Mouse (Mus musculus): ENCODE measurements at regions not wholly inside any gene's neighbourhood (a gene's known extent, or its start where the extent isn't known, plus 50 kb on each side); places are given as distances from the start of the nearest gene placed in this dataset.

GRCm38 (mm10) chr12:118650483-118651160 lies 195.5 kb upstream of the Sp8 start:
- no peak for ATAC-seq

DNA sequence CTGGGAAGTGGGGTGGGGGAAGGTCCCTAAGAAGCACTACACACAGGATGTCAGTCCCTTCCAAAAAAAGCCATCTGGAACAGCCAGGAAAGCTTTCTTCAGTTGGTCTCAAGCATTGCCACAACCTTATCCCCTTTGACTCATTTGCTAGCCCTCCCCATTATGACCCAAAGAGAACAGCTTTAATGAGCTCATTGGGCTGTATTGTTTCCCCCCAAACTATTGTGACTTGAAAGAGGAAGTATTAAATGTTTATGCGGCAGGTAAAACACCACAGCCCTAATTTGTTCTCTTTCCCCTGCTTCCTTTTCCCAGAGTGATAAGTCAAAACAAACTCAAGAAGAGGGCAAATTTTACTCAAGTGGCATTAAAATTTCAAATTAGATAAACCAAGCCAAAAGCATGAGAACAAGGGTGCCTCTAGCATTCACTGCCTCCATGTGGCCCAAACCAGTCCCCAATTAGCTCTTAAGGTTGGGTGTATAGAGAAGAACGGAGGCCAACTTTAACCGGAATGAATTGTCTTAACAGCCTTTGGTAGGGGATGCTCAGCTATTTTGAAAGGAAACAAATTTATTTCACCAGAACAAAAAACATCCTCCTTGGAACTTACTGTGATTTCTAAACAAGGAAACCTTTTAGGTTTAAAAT lies 196.7 kb upstream of the Sp8 start:
- ATAC-seq: no peak

GRCm38 (mm10) chr12:118648673-118649072 lies 197.5 kb upstream of the Sp8 start:
- ATAC-seq: no peak

DNA sequence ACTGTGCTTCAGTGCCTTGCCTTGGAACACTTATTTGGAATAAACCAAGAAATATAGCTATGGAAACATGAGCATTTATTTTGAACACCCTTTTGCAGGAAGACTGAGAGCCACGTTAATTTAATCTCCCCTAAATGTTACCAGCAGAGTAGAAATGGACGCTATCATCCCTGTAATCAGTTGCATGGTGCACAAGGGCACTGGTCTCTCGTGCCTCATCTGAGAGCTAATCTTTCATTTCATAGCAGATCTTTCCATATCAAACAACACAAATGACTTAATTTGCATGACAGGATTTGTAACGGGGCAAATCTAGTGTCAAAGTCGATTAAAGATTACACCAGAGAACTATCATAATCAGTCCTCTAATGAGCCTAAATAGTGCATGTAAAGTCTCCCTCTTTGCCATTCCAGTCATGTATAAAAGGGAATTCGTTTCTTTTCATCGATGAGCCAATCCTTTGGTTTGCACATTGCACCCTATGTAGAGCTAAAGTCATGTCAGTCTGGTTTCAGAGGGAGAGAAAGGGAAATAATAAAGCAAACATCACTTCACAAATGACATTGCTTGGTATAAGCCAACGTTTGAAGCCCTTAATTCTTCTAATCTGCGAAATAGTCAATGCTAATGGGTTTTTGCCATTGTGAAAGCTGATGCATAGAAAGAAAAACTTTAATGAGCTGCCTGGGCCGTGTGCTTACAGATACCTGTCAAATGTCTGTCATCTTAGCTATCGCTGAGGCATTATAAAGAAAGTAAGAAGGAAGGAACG lies 198.7 kb upstream of the Sp8 start:
- no peak for ATAC-seq

- no peak for ATAC-seq
Observed at GRCm38 (mm10) chr12:118640925-118641324, 205.2 kb upstream of the Sp8 start.

DNA sequence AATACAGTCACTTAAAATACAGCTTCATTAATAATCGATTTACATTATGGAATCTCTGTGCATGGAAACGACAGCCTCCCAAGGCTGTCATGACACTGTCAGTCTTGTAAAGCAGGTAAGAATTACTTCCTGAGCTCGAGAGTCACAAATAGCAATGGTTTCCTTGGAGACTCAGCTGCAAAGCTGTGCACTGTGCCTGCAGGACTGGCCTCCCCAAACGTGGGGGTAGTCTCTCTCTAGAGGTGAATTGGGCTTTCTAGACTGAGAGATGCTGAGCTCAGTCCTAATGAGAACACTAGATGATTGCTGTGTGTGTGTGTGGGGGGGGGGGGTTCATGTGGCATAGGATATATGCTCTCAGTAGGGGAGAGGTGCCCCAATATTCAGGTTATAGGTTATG lies 208.9 kb upstream of the Sp8 start:
- no peak for ATAC-seq

DNA sequence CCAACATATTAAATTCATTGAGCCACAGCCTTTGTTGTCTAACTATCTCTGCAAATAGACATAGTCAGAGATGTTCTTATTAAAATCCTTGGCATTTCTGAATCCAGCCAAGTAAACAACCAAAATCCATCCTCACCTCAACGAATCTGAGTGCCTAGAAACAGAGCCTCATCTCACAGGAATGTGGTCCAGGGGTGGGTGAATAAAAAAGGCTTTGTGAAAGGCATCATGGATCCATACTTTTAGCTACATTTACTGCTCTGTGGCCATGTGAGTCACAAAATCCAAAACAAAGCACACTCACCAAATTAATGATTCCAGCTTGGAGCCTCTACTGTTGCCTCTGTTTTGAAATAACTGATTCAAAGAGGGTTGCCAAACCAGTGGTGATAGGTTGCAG lies 210.7 kb upstream of the Sp8 start:
- no peak for ATAC-seq

DNA sequence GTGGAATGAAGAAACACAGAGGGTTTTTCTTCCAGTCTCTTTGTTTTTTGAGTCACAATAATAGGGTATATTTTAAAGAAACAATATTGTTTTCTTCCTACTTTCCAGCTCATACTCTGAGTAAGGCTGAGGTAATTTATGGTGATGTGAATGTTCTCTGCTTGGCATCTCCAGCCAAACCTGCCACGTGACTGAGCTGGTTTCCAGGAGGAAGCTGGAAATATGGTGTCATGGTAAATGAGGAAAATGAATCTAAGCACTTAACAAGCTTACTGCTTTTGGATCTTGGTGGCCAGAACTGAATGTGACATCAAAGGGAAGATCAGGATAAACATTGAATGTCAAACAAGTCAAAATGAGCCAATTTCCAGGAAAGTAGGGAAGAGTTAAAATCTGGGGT lies 215.8 kb upstream of the Sp8 start:
- no peak for ATAC-seq

GRCm38 (mm10) chr12:118621697-118622485 lies 224.2 kb upstream of the Sp8 start:
- no peak for ATAC-seq

- ATAC-seq: no peak
Observed at GRCm38 (mm10) chr12:118620847-118621636, 225.1 kb upstream of the Sp8 start.

DNA sequence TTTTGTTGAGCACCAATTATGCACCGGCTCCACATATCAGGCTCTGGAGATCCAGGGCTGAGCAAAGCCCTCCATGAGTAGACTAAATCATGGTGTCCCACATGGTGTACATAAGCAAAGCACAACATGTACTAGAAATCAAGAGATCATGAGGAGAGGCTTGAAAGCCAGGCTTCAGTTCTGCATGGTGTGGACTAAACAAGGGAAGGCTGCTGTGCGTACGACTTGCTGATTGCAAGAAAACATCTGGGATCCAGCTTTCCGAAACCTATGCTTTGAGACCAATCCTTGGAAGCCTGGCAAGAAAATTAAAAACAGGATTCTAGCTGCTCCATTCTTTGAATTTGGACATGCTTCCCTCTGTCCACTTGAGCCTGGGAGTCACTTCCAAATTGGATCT lies 249.1 kb upstream of the Sp8 start:
- no peak for ATAC-seq

- ATAC-seq: no peak
Observed at GRCm38 (mm10) chr12:118594781-118595574, 251.2 kb upstream of the Sp8 start.

GRCm38 (mm10) chr12:118583829-118584628 lies 262.1 kb upstream of the Sp8 start:
- no peak for ATAC-seq

GRCm38 (mm10) chr12:118569811-118570210 lies 268.6 kb upstream of the Sp4 start:
- ATAC-seq: no peak

DNA sequence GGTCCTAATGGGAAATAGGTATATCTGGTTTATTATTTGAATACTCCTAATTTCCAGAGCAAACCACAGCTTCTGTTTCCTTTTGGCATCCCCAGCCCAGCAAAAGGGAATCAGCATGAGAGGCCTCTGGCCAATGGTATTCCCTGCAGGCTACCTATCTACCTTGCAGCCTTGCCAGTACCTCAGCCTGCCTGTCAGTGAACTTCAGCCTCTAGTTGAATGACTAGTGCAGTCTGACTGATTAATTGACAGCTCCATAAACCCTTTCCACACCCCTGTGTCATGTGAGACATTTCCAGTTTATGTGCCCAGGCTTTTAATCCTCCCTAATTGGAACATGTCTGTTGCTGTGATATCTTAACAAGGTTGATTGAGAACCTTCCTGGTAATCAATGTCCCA lies 265.4 kb upstream of the Sp4 start:
- ATAC-seq: no peak

DNA sequence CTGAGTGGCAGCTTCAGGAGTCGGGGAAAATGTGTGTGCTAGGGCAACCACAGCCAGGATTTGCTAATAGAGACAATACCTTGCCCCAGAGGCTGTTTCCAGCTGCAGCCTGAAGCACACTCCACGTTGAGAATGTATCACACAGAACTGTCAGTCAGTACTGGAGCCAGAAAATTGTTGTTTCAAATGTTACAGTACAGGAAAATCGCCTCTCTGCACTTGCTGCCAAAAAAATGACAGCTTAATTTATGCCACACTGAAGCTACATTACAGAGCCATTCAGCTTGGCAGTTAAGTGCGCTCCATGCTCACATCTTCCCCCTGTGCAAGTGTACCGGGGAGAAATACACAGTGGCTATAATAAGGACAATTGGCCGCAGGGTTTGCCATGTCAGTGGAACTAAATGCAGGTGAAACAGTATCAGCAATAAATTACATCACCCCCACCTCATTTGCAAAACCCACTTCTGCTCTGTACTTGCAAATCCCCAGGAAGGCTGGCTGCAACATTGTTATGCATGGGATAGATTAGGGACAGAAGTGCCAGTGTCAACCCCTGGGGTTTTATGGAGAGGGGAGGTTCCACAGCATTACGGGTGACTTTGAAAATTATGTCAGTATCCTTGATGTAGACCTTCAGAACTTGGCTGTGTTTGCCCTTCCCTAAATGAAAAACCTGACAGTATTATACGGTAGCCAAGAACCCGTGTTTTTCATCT lies 263.3 kb upstream of the Sp4 start:
- no peak for ATAC-seq

- no peak for ATAC-seq
Observed at GRCm38 (mm10) chr12:118562226-118562625, 261.0 kb upstream of the Sp4 start.

GRCm38 (mm10) chr12:118549071-118549470 lies 247.8 kb upstream of the Sp4 start:
- ATAC-seq: no peak

GRCm38 (mm10) chr12:118540336-118540735 lies 239.1 kb upstream of the Sp4 start:
- ATAC-seq: no peak

DNA sequence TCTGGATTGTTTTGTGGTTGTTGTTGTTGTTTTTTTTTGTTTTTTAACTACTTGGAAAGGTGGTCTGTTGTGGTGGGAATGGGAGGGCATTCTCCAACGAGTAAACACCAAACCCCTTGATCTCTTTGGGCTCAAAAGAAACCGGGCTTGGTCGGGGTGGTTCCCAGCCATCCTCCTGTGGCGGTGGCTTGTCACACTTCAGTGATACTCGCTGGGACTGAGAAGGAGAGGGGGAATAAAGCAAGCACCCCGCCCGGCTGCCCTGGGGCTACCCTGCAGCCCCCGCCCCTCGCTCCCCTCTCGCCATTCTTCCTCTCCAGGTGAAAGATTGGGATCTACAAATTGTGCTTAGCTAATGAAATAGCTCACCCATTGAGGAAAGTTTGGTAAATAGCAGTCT lies 229.3 kb upstream of the Sp4 start:
- ATAC-seq: no peak

All from CD4-positive, CD25-positive, alpha-beta regulatory T cell, adult 4 months (primary cell).